ENCODE assay signal across 11 mouse cellular contexts in genomic region chr11:88526711-88527110, GRCm38 (mm10).
A peak's percentile ranks its signal among the peaks of the same experiment; 100 is the strongest.
DNase-seq lines count a peak whose midpoint lies in the region; ATAC-seq lines count a peak whose summit lies in the region.
"Had no signal": no experiment of that assay in that cellular context is flagged by ENCODE, and none has a peak within 500 bp of the region (broad histone marks: within the 10 kb centered on the region; RNA-seq: fewer than 3 reads in every experiment).

No protein-coding gene starts in this region.

- no peaks in the 10 kb centered on the region for H3K9me3 ChIP-seq in embryonic facial prominence, embryonic 12.5 days
- no peaks in the 10 kb centered on the region for H3K9me3 ChIP-seq in hindbrain, embryonic 15.5 days

- no peaks in the 10 kb centered on the region for H3K36me3 ChIP-seq in embryonic facial prominence, embryonic 12.5 days
- H3K36me3 ChIP-seq in hindbrain, embryonic 15.5 days, result no peaks in the 10 kb centered on the region

- no peak overlapping the region for H3K4me2 ChIP-seq in embryonic facial prominence, embryonic 12.5 days (replicated peaks)
- H3K4me2 ChIP-seq in hindbrain, embryonic 15.5 days, result no peak overlapping the region

- WGBS in embryonic facial prominence, embryonic 12.5 days, result 19% methylated on average over 7 of the region's 7 CpGs
- 4% methylated on average over 7 of the region's 7 CpGs for WGBS in hindbrain, embryonic 15.5 days

- H3K27me3 ChIP-seq in embryonic facial prominence, embryonic 12.5 days, result no peaks in the 10 kb centered on the region
- H3K27me3 ChIP-seq in hindbrain, embryonic 15.5 days, result no peaks in the 10 kb centered on the region
- H3K27me3 ChIP-seq: Patski had no signal

- DNase-seq in retina, postnatal 1 day, result peak; percentile 51
- DNase-seq in retina, embryonic 14.5 days (ENCODE audit: low spot score), result no peak
- no peak for DNase-seq in ovary, postnatal 36 days (ENCODE audit: low spot score)
- no peak for DNase-seq in right cerebral cortex, postnatal 4 days
- DNase-seq: heart, postnatal 10 days; liver had no signal

- no peak for ATAC-seq in embryonic facial prominence, embryonic 12.5 days (ENCODE audit: insufficient number of reproducible peaks, insufficient read depth, low FRiP score, low TSS enrichment)
- ATAC-seq in hindbrain, embryonic 15.5 days (ENCODE audit: low FRiP score, low read depth), result no peak
- peak; percentile 48; the same call in 1 of the 2 replicates for ATAC-seq in neutrophil, adult 5-6 weeks (ENCODE audit: extremely low read depth, insufficient number of reproducible peaks, low FRiP score, poor library complexity, severe bottlenecking)
- ATAC-seq: Patski had no signal

- no peak overlapping the region for H3K4me3 ChIP-seq in embryonic facial prominence, embryonic 12.5 days
- H3K4me3 ChIP-seq in hindbrain, embryonic 15.5 days, result no peak overlapping the region
- H3K4me3 ChIP-seq: layer of hippocampus, adult 2 months had no signal

- no peak overlapping the region for H3K9ac ChIP-seq in embryonic facial prominence, embryonic 12.5 days
- H3K9ac ChIP-seq in hindbrain, embryonic 15.5 days, result no peak overlapping the region

- peak overlapping the region; percentile 46; the same call in 1 of the 2 replicates for H3K27ac ChIP-seq in embryonic facial prominence, embryonic 12.5 days
- H3K27ac ChIP-seq in hindbrain, embryonic 15.5 days (replicated peaks), result peak overlapping the region; percentile 78
- H3K27ac ChIP-seq: layer of hippocampus, adult 2 months had no signal

- H3K4me1 ChIP-seq in embryonic facial prominence, embryonic 12.5 days, result peaks cover 83% of the 10 kb centered on the region
- H3K4me1 ChIP-seq in hindbrain, embryonic 15.5 days (replicated peaks), result peaks cover 80% of the 10 kb centered on the region
